Mouse (Mus musculus) left cerebral cortex, adult 2 months (tissue): ENCODE measurements around the gene Art5. TPM values are rescaled to one million over a fixed set of nuclear protein-coding genes. Genes with fewer than 3 reads are reported as not detected.

Experiments
- DNase-seq, 2 experiments: peaks; one replicate each; pipeline ENCODE4 v3.0.0; 2021 to 2022; ENCODE audit warnings: low spot score in 2 of 2, mixed read lengths in 1 of 2; ENCODE audit errors: extremely low spot score in 1 of 2
- H3K27ac ChIP-seq: fragments of 200-600 bp; 2 replicates; pipeline ENCODE4 v1.8.1; 2022
- H3K4me3 ChIP-seq: fragments of 200-600 bp; 2 replicates; pipeline ENCODE4 v1.8.1; 2022
- CTCF ChIP-seq: fragments of 200-600 bp; IDR thresholded peaks from 2 replicates; pipeline ENCODE4 v1.8.1; 2022; ENCODE audit warnings: antibody characterized with exemption, mild to moderate bottlenecking, moderate library complexity
- intact Hi-C: fragments of 180-260 bp; cut with DNase I; formaldehyde crosslinking; loops from one replicate; pipeline ENCODE4 v1.15.1; 2025
- long read RNA-seq, 2 experiments: library from polyadenylated mRNA; stranded (forward); transcript quantifications; one replicate each; pipeline ENCODE4 v2.0.0; 2021; ENCODE audit warnings: borderline mapping rate in 2 of 2
- total RNA-seq, 2 experiments: library from RNA; stranded (reverse); gene quantifications; 2 replicates each; pipeline ENCODE4 v1.2.3; 2021

Gene Art5
- total RNA-seq: not detected
- long read RNA-seq, experiment 1: 0 reads
- long read RNA-seq, experiment 2: 0 reads

DNA sequence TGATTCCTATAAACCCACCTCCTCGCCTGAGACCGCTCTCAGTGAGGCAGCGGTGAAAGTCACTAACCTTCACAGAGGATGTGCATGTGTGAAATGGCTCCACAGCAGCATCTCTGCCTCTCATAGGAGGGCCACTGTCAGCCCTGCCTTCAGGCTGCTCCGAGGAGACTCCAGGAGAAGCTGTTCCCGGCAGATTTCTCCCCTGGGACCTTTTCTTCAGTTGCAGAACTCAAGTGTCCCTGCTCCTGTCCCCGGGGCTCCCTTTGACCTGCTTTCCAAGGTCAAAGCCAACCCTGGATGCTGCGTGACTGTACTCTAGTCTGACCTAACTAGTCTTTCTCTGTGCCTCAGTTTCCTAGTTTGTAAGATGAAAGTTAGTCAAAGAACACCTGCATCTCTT lies at the start of gene Art5:
TSS of gene Art5 (minus strand) at position 319 of the 400 bp plus-strand sequence.
- TF ChIP-seq CTCF: no peak
- intact Hi-C loops: no loop called here
- H3K27ac ChIP-seq: no peak within 1 kb of the TSS
- no peak within 1 kb of the TSS for H3K4me3 ChIP-seq
- no peak for DNase-seq

DNA sequence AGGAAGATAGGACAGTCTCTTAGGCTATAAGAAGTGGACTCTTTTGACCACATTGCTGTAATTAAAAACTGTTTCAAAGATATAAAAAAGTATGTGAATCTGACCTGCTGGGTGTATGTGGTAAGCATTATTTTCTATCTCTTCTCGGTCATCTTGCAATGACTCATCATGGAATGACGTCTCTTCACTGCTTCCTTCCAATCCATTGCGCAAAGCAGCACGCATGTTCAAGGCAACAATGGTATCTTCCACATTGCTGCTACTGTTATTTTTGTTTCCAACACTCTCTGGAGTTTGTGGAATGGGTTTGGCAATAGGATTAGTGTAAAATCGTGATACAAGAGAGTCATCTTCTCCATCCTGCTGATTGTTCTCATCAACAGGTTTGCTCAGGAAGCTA lies 44.4 kb upstream of the Art5 start:
- Histone ChIP-seq H3K27ac (no peak overlapping the region), H3K4me3 (no peak overlapping the region)
- DNase-seq: no peak
- intact Hi-C loops: no loop called here
- no peak for TF ChIP-seq CTCF

DNA sequence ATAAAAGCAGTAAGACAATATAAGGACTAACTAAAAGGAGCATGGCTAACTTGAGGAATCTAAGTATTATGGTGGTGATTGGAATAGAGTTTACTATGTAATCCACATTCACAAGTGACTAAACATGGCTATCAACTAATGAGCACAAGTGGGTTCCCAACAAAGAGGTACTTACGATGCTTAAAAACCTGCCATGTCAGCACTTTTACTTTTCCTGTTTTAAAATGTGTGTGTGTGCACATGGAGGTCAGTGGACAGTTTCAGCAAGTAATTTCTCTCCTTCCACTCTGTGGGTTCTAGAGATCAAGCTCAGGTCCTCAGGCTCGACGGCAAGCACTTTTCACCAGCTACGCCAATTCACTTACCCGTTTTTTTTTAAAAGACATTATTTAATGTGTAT lies 28.6 kb upstream of the Art5 start:
- TF ChIP-seq CTCF: no peak
- no peak for DNase-seq
- Histone ChIP-seq H3K27ac (no peak overlapping the region), H3K4me3 (no peak overlapping the region)
- intact Hi-C loops: loop anchor here (5.0 kb wide), 1 partner anchor 34 kb away; no protein-coding TSS in a partner anchor

DNA sequence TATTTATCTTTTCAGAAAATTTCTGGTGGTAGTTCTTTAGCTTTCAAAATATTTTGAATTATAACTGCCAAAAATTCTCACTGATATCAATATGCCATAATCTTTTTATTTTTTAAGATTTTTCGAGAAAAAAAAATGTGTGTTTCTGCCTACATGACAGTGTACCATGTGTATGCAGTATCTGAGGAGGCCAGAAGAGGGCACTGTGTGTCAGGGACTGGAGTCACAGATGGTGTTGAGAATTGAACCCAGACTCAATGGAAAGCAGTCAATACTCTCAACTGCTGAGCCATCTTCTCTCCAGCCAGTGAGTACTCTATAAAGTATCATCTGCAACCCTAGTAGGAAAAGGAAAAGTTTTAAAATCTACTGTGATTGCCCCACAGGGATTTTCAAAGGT lies 28.2 kb upstream of the Art5 start:
- no peak overlapping the region for H3K27ac ChIP-seq
- TF ChIP-seq CTCF: peak; percentile 57

DNA sequence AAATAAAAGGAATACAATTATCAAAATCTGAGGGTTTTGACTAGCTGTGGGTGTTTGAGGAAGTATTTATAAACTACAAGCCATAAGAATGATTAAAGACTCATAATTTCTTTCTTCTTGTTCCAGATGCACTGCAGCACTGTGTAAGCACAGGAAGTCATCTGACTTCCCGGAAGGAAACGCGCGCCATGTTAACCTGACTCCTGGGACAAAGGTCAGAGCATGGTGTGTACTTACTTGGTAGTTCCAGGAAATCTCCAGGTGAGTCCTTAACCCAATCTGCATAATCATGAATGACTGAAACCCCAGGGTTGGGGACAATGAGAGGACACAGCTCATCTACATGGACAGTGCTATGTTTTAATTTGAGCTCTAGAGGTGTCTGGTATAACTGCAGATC lies 23.1 kb upstream of the Art5 start:
- H3K27ac ChIP-seq: no peak overlapping the region
- DNase-seq: no peak
- no peak overlapping the region for H3K4me3 ChIP-seq
- intact Hi-C loops: no loop called here
- TF ChIP-seq CTCF: no peak

More for the DNA sequence above, 28.2 kb upstream of the Art5 start:
- intact Hi-C loops: loop anchor here (5.0 kb wide), 1 partner anchor 35 kb away; no protein-coding TSS in a partner anchor
- no peak for DNase-seq
- H3K4me3 ChIP-seq: no peak overlapping the region

DNA sequence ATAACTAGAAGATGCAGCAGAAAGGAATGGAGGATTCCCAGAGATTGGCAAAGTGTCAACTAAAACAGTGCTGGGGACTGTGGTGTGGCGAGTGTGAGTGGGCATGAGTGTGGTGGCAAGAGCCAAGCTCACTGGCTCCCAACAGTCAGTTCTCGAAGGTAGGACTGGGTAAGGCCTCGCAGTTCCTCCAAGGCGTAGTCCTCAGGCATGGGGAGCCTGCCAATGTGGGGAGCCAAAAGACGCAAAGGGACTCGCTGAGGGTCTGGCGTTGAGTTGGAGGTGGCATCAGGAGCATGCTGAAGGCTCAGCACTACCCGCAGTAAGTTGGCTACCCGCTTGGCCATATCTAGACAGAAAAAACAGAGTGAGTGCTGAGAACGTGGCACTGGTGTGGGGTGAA lies 11.0 kb upstream of the Art5 start:
- no peak overlapping the region for H3K27ac ChIP-seq
- intact Hi-C loops: loop anchor here (5.0 kb wide), 1 partner anchor 37 kb away; no protein-coding TSS in a partner anchor
- DNase-seq: no peak

DNA sequence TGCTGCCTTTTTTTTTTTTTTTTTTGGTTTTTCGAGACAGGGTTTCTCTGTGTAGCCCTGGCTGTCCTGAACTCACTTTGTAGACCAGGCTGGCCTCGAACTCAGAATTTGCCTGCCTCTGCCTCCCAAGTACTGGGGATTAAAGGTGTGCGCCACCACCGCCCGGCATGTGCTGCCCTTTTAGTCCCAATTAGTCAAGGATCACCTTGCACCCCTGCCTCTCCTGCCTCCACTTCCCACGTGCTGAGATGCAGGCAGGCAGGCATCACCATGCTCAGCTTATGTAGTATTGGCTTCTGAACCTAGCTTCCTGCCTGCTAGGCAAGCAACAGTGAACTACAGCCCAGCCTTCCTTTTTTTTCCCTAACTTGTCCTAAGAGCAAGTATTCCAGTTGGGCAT lies 8.1 kb upstream of the Art5 start:
- intact Hi-C loops: no loop called here
- no peak for DNase-seq
- H3K27ac ChIP-seq: no peak overlapping the region
- no peak for TF ChIP-seq CTCF
- no peak overlapping the region for H3K4me3 ChIP-seq

More for the DNA sequence above, 11.0 kb upstream of the Art5 start:
- H3K4me3 ChIP-seq: no peak overlapping the region
- TF ChIP-seq CTCF: no peak

DNA sequence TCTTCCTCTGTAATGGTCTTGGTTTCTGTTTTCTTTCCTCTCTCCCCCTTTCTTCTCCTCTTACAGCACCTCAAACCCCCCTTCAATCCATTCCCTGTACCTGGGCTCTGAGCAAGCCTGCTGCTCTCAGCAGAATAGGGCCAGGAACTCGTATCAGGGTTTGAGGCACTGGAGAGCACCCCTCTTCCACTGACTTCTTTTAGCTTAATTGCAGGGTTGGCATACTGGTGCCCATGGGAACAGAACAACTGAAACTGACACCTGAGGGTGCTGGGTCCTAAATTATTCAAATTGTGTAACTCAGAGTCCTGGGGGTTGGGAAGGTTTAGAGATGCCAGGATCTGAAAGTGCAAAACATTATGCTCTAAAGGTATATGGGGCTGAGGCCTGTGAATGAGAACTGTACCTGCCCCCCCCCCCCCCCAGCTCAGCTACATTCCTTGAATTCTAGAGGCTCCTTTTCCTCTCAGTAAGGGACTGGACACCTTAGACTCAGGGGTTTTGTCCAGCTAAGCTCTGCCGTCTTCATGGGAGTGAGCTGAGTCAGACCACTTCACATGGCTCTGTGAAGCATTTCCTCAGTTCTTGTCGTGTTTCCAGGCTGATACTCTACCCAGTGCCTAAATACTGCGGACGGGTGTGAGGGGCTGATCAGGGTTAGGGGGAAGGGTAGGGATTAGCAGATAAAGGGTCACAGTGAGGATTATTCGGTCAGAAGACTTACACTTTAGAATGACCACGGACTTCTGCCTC lies 7.5 kb upstream of the Art5 start, which contains the start of gene Chrna10:
TSS of gene Chrna10 (minus strand) at position 250 of the 753 bp plus-strand sequence.
- intact Hi-C loops: no loop called here
- Histone ChIP-seq H3K4me3 (no peak within 1 kb of the TSS), H3K27ac (no peak within 1 kb of the TSS)
- TF ChIP-seq CTCF: no peak
- DNase-seq: no peak

DNA sequence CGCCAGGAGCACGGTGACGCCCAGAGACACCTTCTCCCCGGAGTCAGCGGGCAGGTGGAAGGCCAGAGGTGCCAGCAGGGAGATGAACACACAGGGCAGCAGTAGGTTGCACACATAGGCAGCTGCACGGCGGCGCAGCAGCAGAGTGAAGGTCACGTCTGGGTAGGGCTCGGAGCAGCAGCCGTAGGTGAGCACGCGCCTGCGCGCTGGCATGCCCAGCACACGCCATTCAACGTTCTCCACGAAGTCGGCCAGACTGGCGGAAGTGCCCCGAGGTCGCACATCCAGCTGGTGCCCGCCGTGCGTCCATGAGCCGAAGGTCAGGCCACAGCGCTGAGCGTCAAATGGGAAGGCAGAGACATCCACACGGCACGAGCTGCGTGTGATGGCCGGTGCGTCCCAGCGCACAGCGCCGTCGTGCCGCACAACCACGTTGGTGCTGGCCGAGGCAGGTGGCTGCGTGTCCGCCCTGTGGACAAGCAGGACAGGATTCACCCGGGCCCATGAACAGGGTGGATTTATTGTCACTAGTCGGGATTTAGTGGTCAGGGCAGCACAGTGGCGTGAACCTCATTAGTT lies 4.0 kb upstream of the Art5 start:
- no peak overlapping the region for H3K4me3 ChIP-seq
- intact Hi-C loops: no loop called here
- no peak overlapping the region for H3K27ac ChIP-seq
- DNase-seq: no peak
- no peak for TF ChIP-seq CTCF

DNA sequence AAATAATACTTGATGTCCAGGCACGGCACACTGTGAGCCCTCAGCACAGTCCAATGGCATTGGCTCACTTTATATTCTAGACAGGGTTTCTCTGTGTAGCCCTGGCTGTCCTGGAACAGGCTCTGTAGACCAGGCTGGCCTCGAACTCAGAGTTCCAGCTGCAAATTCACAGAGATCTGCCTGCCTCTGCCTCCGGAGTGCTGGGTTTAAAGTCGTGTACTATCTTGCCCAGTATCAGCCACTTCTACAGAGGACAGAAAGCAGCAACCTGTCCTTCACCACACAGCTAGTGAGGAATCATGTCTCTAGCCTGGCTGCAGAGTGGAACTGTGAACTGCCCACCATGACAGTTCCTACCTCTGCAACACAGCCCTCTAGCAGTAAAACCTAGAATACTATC lies 457 bp upstream of the Art5 start:
- no peak overlapping the region for H3K27ac ChIP-seq
- TF ChIP-seq CTCF: no peak
- intact Hi-C loops: no loop called here
- no peak for DNase-seq
- no peak overlapping the region for H3K4me3 ChIP-seq

DNA sequence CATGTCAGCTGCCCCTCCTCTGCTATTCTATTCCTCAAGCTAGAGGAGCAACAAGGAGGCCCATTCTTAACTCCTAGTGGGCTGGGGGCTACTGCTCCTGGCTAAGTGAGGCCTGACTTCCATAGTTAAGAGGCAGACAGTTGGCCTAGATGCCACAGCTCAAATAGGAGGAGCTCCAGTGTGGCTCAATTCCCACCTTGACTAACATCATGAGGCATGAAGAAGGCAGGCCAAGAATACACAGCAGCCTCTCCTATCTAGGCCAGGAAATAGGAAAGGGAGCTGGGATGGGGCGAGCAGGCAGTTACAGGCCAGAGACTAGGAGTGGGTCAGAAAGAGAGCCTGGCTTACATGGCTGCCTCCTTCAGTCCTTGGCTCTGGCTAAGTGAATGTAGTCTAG lies 1.1 kb downstream of the Art5 start:
- intact Hi-C loops: no loop called here
- no peak for TF ChIP-seq CTCF
- DNase-seq: no peak

DNA sequence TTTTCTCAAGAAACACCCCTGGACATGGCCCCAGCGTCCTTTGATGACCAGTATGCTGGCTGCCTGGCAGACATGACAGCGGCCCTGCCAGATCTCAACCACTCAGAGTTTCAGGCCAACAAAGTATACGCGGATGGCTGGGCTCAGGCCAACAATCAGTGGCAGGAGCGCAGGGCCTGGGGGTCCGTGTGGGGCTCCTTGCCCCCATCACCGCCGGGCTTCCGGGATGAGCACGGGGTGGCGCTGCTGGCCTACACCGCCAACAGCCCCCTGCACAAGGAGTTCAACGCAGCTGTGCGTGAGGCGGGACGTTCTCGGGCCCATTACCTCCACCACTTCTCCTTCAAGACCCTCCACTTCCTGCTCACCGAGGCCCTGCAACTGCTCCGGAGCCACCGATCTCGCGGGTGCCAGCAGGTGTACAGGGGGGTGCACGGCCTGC lies 2.6 kb downstream of the Art5 start:
- no peak for DNase-seq
- Histone ChIP-seq H3K4me3 (no peak overlapping the region), H3K27ac (no peak overlapping the region)
- intact Hi-C loops: no loop called here
- TF ChIP-seq CTCF: no peak

More for the DNA sequence above, 1.1 kb downstream of the Art5 start:
- Histone ChIP-seq H3K4me3 (no peak overlapping the region), H3K27ac (no peak overlapping the region)
